Mouse (Mus musculus): ENCODE measurements around the gene Rpl36a. TPM values are rescaled to one million over a fixed set of nuclear protein-coding genes. Genes with fewer than 3 reads are reported as not detected.
"Not testable (repeated sequence)": the region's sequence is repeated elsewhere in the genome, so short reads cannot be mapped to it uniquely, and the experiment has no call there.

Gene Rpl36a
- total RNA-seq (2021) = 329 and 369 TPM in 2 replicates
- long read RNA-seq, experiment 1, transcript Rpl36a-206 (4 exons, 812 nt) = minor isoform, 11 of 183 reads
- long read RNA-seq, experiment 1, transcript Rpl36a-201 (5 exons, 483 nt) = major isoform, 169 of 183 reads
- long read RNA-seq, experiment 1, partial matches to known transcripts = 1 of 183 reads
- long read RNA-seq, experiment 1, other reads (novel, unspliced or antisense) = 1 of 183 reads
- long read RNA-seq, experiment 2, transcript Rpl36a-201 (5 exons, 483 nt) = major isoform, 180 of 188 reads
- long read RNA-seq, experiment 2, transcript Rpl36a-206 (4 exons, 812 nt) = minor isoform, 6 of 188 reads
- long read RNA-seq, experiment 2, partial matches to known transcripts = 1 of 188 reads
- long read RNA-seq, experiment 2, other reads (novel, unspliced or antisense) = 0 of 188 reads

DNA sequence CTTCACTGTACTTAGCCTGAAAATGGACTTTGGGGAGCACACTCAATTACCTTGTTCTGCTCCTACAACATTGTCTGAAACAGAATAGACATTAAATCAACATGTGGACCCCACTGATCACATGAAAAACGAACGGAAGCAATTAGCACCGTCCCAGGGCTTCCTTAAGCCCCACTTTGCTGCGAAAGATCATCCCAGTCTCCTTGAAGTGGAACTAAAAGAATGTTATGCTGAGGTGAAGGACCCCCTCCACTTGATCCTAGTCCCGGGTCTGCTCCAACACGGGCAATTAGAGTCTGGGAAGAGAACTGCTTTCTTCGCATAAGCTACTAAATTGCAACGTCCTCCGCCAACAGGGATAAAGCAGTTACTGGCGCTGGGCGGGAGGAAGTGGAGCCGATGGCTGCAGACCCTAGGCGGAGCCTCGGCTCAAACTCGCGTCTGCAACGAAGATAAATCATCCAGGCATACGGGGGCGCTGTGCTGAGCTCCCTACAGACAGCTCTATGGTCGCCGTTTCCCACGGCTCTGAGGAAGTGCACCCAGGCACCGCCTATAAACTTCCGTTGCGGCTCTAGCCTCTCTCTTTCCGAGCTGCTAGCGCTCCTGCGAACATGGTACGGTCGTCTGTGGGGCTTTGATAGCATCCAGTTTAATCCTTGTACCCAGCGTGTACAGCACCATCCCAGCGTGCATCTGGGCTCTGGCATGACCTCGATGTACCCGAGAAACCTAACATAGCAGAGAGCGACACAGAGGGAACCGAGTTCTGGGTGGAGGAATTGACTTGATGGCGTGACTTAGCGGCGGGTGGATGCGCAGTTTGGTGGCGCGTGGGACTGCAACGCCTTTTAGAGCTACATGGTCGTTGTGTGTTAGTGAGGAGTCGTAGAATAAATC is at the start of gene Rpl36a:
Rpl36a (plus strand) TSS at position 552 of the 900 bp plus-strand sequence.
- DNase-seq = peak; percentile 95

DNA sequence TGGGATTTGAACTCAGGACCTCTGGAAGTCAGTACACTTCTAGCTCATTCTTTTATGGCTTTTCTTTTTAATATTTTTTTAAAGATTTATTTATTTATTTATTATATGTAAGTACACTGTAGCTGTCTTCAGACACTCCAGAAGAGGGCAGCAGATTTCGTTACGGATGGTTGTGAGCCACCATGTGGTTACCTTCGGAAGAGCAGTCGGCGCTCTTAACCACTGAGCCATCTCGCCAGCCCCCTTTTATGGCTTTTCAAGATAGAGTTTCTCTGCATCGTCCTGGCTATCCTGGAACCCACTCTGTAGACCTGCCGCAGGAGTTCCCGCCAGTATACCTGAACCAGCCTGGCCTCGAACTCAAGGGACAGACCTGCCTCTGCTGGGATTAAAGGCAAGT is 45.7 kb upstream of the Rpl36a start:
- DNase-seq = not testable (repeated sequence)

DNA sequence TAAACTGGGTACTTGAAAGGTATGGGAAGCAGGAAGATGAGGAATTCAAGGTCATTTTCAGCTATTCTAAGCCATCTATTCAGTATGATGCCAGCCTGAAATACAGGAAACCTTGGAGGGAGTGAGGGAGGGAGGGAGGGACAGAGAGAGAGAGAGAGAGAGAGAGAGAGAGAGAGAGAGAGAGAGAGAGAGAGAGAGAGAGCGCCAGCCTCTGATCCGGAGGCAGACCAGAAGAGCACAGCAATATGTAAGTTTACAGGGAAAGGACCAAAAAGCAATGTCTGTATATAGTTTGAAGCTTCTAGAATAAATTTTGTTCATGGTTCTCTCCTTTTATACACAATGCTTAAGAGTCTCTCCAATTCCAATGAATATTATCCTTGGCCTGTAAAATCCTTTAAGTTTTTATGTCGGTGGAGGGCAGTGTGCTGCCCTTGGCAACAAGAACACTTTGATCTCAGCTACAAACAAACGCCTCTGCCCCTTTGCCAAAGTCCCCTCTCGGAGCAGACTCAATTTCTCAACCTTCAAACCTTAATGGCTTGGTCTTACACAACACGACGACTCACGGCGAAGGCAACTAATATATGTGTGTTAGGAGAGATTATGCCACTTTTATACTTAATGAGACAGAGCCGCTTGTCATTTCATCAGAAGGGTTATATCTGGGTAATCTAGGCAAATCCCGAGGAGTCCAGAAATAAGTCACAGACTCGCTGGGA is 44.9 kb upstream of the Rpl36a start:
- DNase-seq = peak; percentile 8

DNA sequence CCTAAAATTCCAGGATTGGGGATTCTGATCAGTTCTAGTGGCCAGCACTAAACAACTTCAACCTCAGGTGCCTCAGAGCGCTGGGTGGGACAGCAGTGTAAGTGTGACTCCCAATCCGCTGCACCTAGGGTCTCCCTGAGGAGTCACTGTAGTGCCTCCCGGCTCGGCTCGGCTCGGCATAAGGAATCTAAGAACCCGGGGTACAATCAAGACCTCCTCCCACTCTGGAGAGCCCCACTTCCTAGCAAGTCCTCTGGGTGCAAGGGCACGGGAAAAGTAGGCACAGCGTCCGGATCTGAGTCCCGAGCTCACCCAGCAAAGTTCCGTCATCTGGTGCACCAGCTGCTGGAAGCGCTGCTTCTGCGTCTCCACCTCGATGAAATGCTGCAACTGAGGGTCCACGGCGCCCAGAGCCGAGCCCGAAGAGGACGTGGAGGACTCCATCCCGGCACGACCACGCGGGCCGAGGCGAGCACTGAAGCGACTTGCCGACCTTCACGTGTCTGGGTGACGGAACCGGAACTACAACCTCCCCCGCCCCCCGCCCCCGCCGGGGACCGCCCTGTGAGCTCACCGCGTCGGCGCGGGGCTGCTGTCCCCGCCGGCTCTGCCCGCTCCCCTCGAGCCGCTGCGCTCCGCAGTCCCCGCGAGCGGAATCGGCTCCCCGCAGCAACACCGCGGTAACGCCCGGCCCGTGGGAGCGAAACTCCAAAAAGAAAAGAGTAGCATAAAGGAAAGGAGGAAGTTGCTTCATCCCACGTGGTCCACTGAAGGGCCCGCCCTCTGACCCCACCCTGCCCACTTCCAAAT is 44.1 kb upstream of the Rpl36a start, which contains the start of gene Timm8a1:
Timm8a1 (minus strand) TSS at position 721 of the 810 bp plus-strand sequence.
- peak; percentile 73 for DNase-seq

DNA sequence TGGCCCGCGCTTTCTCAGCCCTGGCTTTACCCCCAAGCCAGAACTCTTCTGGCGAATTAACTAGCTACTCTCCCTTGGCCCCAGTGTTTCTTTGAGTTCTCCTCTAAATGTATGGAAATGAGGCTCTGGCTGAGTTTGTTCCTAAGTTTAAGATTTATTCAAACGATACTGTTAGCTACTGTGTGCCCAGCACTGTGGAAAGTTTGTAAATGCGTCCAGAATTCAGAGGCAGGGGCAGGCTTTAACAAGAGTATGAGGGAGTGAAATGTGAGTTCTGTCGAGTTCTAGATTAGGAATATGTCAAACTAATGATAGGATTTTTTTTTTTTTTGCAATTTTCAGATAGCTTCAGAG is 43.5 kb upstream of the Rpl36a start:
- DNase-seq = no peak

DNA sequence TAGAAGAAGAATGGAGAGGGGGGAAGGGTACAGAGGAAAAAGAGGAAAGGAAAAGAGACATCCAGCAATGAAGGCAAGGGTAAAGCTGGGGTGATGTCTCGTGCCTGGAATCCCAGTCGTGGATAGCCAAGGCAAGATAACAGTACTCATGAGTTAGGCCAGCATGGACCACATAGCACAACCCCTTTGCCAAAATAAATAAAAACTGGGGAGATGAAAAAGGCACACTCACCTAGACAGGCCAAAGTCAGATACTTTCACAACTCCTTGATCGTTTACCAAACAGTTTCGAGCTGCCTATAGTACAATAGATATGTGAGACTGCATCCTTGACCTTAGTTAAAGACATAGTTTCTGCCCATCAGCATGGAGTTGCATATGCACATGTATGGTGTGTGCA is 38.1 kb upstream of the Rpl36a start:
- no peak for DNase-seq

DNA sequence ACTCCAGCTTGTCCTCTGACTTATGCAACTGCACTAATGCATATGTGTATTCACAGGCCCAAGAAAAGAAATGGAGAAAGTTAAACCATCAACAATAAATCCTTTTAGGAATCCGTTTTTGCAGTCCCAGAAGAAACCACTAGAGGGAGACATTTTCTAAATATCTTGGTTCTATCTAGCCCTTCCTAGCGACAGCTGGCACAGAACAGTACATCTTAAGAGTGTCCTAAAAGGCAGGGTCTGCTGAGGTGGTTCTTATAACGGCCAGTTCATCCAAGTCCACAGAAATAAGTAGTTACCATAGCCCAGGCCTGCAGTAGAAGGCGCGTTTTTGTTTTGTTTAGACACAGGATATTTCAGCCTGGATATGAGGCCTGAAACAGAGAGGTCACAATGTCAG is 34.6 kb upstream of the Rpl36a start:
- DNase-seq = peak; percentile 20

DNA sequence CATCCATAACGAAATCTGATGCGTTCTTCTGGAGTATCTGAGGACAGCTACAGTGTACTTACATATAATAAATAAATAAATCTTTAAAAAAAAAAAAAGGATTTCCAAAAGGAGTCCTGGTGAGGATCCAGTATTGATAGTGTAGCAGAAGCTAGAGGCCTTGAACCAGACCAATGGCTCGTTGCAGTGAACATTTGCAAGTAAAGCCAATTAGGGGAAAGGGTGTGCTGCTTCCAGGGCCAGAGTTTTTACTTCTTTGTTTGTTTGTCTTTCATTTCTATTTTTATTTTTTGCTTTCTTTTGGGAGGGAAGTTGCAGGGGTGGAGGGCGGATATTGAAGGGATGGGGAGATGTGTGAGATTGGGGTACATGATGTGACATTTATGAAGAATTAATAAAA is 32.1 kb upstream of the Rpl36a start:
- no peak for DNase-seq

DNA sequence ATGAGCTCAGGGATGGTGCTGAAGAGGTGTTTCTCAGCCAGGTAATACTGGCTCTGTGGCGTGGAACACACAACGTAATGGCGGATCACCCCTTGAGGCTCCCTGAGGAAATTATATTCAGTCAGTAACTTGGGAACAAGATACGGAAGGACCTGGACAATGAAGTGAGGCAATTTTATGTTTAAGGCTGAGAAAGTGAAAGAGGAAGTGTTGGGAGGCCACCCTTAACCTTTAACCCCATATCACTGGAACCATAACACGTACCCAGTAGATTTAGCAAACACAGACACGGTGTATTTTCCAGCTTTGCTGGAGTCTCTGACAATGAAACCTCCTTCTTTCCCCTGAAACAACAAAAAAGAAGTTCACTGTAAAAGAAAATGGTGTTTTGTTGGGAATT is 31.0 kb upstream of the Rpl36a start:
- no peak for DNase-seq

DNA sequence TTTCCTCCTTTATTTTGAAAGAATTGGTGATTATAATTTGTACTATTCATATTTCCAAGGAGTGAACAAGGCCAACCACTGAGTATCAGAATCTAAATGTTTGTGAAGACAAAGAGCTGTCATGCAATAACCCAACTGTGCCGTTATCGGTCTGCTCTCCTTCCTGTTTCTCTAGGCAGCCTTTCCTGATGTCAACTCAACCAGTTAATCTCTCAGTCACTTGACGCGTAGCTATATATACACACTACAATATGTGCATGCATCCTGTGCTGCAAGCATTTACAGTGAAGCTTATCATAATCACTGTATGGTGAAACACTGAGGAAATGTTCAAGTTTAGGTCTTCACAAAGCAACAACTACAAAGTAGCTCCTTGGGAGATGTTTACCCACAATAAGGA is 21.1 kb upstream of the Rpl36a start:
- no peak for DNase-seq

DNA sequence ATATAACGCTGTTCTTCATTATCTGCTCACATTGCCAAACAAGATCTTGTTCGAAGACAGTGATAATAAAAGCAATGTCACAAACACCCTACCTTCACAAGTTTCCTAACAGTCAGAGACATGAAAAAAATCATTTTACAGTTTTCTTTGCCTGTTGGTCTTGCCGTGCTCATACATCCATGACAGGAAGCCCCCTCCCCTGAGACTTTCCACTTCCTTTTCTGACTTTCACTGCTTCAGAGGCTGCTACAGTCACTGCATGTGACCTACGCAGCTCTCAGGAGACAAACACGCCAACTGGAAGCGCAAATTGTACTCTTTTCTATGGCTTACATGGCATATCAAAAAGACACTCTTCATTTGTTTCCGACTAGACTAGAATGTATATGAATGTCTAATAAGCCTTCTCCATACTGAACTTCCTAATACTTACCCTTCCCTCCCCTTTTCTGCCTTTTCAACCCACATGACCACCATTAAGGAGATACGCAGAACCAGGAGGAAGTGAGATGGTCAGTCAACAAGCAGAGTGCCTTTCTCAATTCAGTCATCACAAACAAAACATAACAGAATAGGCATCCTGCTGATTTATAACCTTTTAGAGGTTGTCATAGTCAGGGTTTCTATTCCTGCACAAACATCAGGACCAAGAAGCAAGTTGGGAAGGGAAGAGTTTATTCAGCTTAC is 18.8 kb upstream of the Rpl36a start:
- no peak for DNase-seq

DNA sequence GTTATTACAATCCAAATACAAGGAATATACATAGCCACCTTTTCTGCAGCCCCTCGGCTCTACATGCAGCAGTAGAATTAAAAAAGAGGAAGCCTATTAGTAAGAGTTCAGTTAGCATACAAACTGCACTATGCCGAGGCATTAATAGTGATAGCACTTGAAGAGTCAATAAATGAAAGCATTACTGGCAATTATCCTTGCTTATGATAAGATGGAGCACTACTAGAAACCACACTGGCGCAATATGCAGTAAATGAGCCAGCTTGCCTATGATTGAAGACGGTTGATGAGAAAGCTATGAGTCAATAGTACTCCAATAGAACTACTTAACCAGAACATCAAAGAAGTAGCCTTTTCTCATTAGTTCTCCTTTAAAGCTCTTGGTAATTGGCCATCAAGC is 7.6 kb upstream of the Rpl36a start:
- DNase-seq = no peak

DNA sequence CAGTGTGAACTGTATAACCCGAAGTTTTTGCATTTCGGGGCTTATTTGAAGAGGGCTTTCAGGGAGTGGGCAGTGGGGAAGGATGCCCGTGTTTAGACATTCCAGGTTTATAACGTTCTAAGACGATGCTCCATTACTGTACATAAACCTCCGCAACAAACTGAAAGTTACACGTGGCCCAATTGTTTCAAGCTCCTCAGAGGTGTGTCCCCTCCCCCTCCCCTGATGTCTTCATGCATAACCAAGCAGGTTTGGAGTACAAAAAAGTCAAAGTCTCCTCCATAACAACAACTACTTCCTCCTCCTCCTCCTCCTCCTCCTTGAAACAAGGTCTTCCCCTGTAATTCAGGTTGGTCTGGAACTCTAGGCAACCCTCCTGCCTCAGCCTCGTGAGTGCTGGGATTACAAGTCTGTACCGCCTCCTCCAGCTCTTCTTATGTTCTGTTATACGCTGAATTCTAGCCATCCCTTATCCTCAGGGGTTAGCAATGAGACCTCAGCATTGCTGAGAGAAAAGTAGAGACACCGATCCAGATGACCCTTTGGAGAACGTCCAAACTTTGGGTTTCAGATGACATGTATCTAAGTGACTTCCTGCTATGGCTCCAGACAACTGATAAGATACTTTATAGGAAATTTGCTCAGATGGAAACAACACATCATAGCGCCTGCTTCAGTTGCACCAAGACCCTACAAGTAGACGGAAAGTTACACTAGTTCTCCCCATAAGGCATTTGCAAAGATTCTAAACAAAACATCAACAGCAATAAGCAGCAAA is 4.7 kb upstream of the Rpl36a start:
- DNase-seq = no peak

DNA sequence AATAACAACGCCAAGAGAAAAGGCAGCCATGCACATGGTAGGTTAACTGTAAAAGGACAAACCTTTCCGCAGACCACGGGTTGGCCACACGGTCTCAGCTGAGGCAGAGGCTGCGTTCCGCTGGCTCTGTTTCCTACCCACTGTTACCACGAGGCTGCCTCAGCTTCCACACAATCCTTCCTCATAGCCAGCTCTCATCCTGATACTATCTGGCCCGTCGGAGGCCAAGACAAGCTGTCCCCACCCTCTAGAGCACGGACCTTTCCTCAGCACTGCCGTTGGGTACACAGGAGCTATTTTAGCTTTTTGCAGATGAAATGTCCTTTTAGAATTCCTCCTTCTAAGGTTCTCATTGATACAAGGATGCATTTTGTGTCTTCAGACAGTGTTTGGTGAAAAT is 3.2 kb upstream of the Rpl36a start:
- no peak for DNase-seq

DNA sequence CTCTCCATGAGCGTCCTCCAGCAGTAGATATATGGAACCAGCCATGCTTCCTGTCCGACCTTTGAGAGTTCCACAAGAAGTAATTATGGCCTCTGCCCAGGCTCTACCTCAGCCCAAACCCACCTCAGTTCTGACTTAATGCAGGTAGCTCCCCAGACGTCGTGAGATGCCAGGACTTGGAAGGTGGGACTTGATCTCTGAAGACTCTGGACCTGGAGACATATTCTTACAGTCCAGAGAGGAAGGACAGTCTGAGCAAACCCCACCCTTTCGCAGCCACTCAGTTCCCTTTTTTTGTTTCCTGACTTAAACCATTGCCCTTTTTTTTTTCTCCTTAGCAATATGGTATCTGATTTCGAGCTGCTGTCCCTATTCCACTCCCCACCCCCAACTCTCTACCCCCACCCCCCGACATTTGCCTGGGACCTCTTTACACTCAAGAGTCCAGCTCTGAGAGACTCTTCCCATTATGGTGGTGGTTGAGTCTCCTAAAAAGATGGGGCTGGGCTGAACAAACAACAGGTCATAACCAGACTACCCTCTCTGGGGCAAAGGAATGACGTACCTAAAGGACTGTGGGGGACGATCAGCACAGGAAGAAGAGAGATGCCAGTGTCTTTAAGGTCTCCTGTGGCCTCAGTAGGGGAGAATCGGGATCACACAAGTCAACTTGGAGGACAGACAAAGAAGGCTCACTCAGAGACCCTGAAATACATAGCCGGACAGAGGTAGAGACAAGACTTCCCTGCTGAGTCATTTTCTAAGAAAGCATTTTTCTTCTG is 2.4 kb upstream of the Rpl36a start, which contains the start of gene Btk:
Btk (minus strand) TSS at position 683 of the 782 bp plus-strand sequence.
- no peak for DNase-seq

DNA sequence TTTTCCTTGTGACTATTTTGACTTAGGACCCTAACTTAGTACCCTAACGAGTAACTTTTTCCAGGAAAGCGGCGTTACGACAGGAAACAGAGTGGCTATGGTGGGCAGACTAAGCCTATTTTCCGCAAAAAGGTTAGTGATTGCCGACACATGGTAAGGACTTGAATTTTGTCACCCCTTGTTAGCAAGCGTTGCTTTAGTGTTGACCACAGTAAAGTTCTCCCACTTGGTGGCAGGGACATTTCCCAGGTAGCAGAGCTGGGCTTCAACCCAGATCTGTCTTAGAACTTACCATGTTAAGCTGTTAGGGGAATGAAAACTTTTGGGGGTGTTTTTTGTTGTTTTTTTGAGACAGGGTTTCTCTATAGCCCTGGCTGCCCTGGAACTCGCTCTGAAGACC is 993 bp downstream of the Rpl36a start:
- DNase-seq = no peak

DNA sequence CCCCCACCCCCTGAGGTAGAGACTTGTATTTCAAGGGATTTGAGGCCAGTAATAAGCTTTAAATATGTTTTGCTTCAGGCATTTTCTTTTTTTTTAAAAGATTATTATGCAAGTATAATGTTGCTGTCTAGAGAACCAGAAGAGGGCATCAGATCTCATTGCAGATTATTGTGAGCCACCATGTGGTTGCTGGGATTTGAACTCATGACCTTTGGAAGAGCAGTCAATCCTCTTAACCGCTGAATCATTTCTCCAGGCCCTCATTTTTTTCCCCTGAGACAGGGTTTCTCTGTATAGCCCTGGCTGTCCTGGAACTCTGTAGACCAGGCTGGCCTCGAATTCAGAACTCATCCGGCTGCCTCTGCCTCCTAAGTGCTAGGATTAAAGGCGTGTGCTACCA is 2.8 kb downstream of the Rpl36a start:
- DNase-seq = no peak

DNA sequence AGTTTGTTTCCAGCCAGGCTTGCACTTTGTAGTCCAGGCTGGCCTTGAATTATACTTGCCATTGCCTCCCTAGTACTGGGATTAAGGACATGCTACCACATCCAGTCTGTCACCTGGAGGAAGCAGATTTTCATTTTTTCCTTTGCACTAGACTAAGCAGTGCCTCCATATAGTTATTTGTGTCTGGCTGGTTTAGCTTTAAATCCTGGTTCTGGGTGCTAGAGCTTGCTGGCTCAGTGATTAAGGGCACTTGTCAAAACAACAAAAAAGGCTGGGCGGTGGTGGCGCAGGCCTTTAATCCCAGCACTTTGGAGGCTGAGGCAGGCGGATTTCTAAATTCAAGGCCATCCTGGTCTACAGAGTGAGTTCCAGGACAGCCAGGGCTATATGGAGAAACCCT is 3.5 kb downstream of the Rpl36a start:
- no peak for DNase-seq

DNA sequence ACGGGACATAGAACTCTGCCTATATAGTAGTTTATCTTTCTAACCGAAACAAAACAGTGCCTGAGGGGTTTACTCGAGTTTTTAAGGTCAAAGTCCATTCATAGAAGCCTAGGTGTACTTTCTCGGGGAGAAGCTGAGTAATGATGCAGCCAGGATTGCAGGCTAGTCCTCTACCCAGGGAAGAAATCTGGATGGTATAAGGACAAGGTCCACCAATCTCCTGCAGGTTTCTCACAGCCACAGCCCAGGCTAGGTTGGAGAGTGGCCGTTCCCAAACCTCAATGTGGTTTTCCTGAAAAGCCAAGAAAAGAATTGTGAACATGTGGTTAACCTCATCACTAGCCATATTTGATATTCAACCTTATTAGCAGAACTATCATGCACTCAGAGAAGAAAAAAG is 4.4 kb downstream of the Rpl36a start:
- DNase-seq = no peak
